Mouse (Mus musculus): Measurements from ENCODE around the gene Dhx8. TPM values are rescaled to one million over a fixed set of nuclear protein-coding genes. Genes with fewer than 3 reads are reported as not detected.

The Dhx8 gene
- polyA plus RNA-seq, 1 experiment from 2014 or later, result 20.4 TPM

GRCm38 (mm10) chr11:101706764-101707448 lies 25.8 kb upstream of the Dhx8 start:
- ATAC-seq (replicated peaks; ENCODE audit: low FRiP score, low read depth) (no peak), DNase-seq (ENCODE audit: low spot score) (no peak)
- Histone ChIP-seq H3K4me2 (ENCODE audit: low read length) (no peak overlapping the region), H3K36me3 (ENCODE audit: insufficient read depth, low read length) (no peaks in the 10 kb centered on the region), H3K9ac (ENCODE audit: low read depth, low read length) (no peak overlapping the region), H3K4me1 (replicated peaks; ENCODE audit: insufficient read depth, low read length) (no peaks in the 10 kb centered on the region), H3K9me3 (replicated peaks; ENCODE audit: low read length) (no peaks in the 10 kb centered on the region), H3K4me3 (replicated peaks; ENCODE audit: low read depth, low read length) (no peak overlapping the region), H3K27me3 (ENCODE audit: insufficient read depth, low read length) (no peaks in the 10 kb centered on the region), H3K27ac (no peak overlapping the region)
- WGBS, result 75% methylated on average over 10 of the region's 10 CpGs
- TF ChIP-seq CTCF (IDR thresholded peaks at IDR 0.05; ENCODE audit: low read depth), result no peak

GRCm38 (mm10) chr11:101708482-101708881 lies 24.2 kb upstream of the Dhx8 start:
- Histone ChIP-seq H3K9ac (ENCODE audit: low read depth, low read length) (no peak overlapping the region), H3K4me1 (replicated peaks; ENCODE audit: insufficient read depth, low read length) (no peaks in the 10 kb centered on the region), H3K4me3 (replicated peaks; ENCODE audit: low read depth, low read length) (no peak overlapping the region), H3K9me3 (replicated peaks; ENCODE audit: low read length) (no peaks in the 10 kb centered on the region), H3K27me3 (ENCODE audit: insufficient read depth, low read length) (no peaks in the 10 kb centered on the region), H3K36me3 (ENCODE audit: insufficient read depth, low read length) (no peaks in the 10 kb centered on the region), H3K4me2 (ENCODE audit: low read length) (no peak overlapping the region), H3K27ac (no peak overlapping the region)
- no peak for TF ChIP-seq CTCF (IDR thresholded peaks at IDR 0.05; ENCODE audit: low read depth)
- ATAC-seq (replicated peaks; ENCODE audit: low FRiP score, low read depth) (no peak), DNase-seq (ENCODE audit: low spot score) (no peak)
- WGBS, result 35% methylated on average over 5 of the region's 5 CpGs

- no peaks in the 10 kb centered on the region for H3K9me3 ChIP-seq (replicated peaks; ENCODE audit: low read length)
- no peak for TF ChIP-seq CTCF (IDR thresholded peaks at IDR 0.05; ENCODE audit: low read depth)
- H3K4me3 ChIP-seq (replicated peaks; ENCODE audit: low read depth, low read length), result no peak overlapping the region
- WGBS, result 52% methylated on average over 9 of the region's 9 CpGs
- no peaks in the 10 kb centered on the region for H3K27me3 ChIP-seq (ENCODE audit: insufficient read depth, low read length)
- H3K27ac ChIP-seq, result no peak overlapping the region; the same call in 1 of the 2 replicates
- H3K4me2 ChIP-seq (ENCODE audit: low read length), result no peak overlapping the region
- no peak for DNase-seq (ENCODE audit: low spot score)
- H3K36me3 ChIP-seq (ENCODE audit: insufficient read depth, low read length), result no peaks in the 10 kb centered on the region
- ATAC-seq (replicated peaks; ENCODE audit: low FRiP score, low read depth), result no peak
- no peak overlapping the region for H3K9ac ChIP-seq (ENCODE audit: low read depth, low read length)
- 0 out of 2 replicates have a peak, but pooled peaks cover 5% of the 10 kb centered on the region for H3K4me1 ChIP-seq (replicated peaks; ENCODE audit: insufficient read depth, low read length)
Measured at GRCm38 (mm10) chr11:101712811-101713210, 19.9 kb upstream of the Dhx8 start.

- DNase-seq (ENCODE audit: low spot score), result peak; percentile 58
- ATAC-seq (replicated peaks; ENCODE audit: low FRiP score, low read depth), result peak; percentile 68
- no peak overlapping the region for H3K9ac ChIP-seq (ENCODE audit: low read depth, low read length)
- 0 out of 2 replicates have a peak, but pooled peaks cover 5% of the 10 kb centered on the region for H3K4me1 ChIP-seq (replicated peaks; ENCODE audit: insufficient read depth, low read length)
- no peaks in the 10 kb centered on the region for H3K9me3 ChIP-seq (replicated peaks; ENCODE audit: low read length)
- H3K27me3 ChIP-seq (ENCODE audit: insufficient read depth, low read length), result no peaks in the 10 kb centered on the region
- H3K4me2 ChIP-seq (ENCODE audit: low read length), result no peak overlapping the region
- no peak overlapping the region for H3K4me3 ChIP-seq (replicated peaks; ENCODE audit: low read depth, low read length)
- peak overlapping the region; percentile 13; the same call in 1 of the 2 replicates for H3K27ac ChIP-seq
- 31% methylated on average over 7 of the region's 7 CpGs for WGBS
- H3K36me3 ChIP-seq (ENCODE audit: insufficient read depth, low read length), result no peaks in the 10 kb centered on the region
- no peak for TF ChIP-seq CTCF (IDR thresholded peaks at IDR 0.05; ENCODE audit: low read depth)
Measured at GRCm38 (mm10) chr11:101714012-101714411, 18.7 kb upstream of the Dhx8 start.

DNA sequence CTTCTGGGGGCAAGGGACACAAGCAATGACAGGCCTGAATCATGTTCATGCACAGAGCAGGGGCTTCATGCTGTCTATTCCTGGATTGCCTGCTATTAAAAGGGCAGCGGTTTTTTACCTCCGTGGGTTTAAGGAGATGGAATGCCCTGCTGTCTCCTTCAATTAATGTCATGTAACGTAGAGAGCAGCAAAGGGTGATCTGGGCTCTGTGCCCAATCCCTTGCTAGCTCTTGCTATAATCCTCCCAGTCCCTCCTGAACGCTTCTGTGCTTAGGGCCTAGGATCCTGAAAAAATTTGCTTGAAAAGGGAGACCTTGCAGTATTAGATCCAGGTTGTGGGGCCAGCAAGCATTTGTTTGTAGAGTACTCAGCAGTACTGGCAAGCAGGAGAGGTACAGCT lies 14.4 kb upstream of the Dhx8 start:
- Histone ChIP-seq H3K4me1 (replicated peaks; ENCODE audit: insufficient read depth, low read length) (0 out of 2 replicates have a peak, but pooled peaks cover 5% of the 10 kb centered on the region), H3K4me3 (replicated peaks; ENCODE audit: low read depth, low read length) (no peak overlapping the region), H3K9me3 (replicated peaks; ENCODE audit: low read length) (no peaks in the 10 kb centered on the region), H3K9ac (ENCODE audit: low read depth, low read length) (no peak overlapping the region), H3K27ac (no peak overlapping the region), H3K4me2 (ENCODE audit: low read length) (no peak overlapping the region), H3K36me3 (ENCODE audit: insufficient read depth, low read length) (no peaks in the 10 kb centered on the region), H3K27me3 (ENCODE audit: insufficient read depth, low read length) (no peaks in the 10 kb centered on the region)
- DNase-seq (ENCODE audit: low spot score) (no peak), ATAC-seq (replicated peaks; ENCODE audit: low FRiP score, low read depth) (no peak)
- 28% methylated on average over 4 of the region's 4 CpGs for WGBS
- TF ChIP-seq CTCF (IDR thresholded peaks at IDR 0.05; ENCODE audit: low read depth), result no peak

GRCm38 (mm10) chr11:101719986-101720520 lies 12.7 kb upstream of the Dhx8 start:
- ATAC-seq (replicated peaks; ENCODE audit: low FRiP score, low read depth) (no peak), DNase-seq (ENCODE audit: low spot score) (no peak)
- Histone ChIP-seq H3K4me3 (replicated peaks; ENCODE audit: low read depth, low read length) (no peak overlapping the region), H3K4me1 (replicated peaks; ENCODE audit: insufficient read depth, low read length) (no peaks in the 10 kb centered on the region), H3K27me3 (ENCODE audit: insufficient read depth, low read length) (no peaks in the 10 kb centered on the region), H3K36me3 (ENCODE audit: insufficient read depth, low read length) (no peaks in the 10 kb centered on the region), H3K4me2 (ENCODE audit: low read length) (no peak overlapping the region), H3K27ac (no peak overlapping the region), H3K9me3 (replicated peaks; ENCODE audit: low read length) (no peaks in the 10 kb centered on the region), H3K9ac (ENCODE audit: low read depth, low read length) (no peak overlapping the region)
- WGBS, result 64% methylated on average over 21 of the region's 21 CpGs
- TF ChIP-seq CTCF (IDR thresholded peaks at IDR 0.05; ENCODE audit: low read depth), result no peak
